Mouse (Mus musculus) embryonic facial prominence, embryonic 10.5 days (tissue): ENCODE measurements at regions not wholly inside any gene's neighbourhood (a gene's known extent, or its start where the extent isn't known, plus 50 kb on each side); places are given as distances from the start of the nearest gene placed in this dataset.

Experiments
- DNase-seq: peaks from one replicate; pipeline ENCODE4 v3.0.0-alpha.2; 2017; ENCODE audit warnings: low spot score
- H3K27ac ChIP-seq: fragments of 300-500 bp; sonication (generic); replicated peaks from 2 replicates; pipeline ENCODE4 v1.5.1; 2016; ENCODE audit warnings: mild to moderate bottlenecking
- H3K27me3 ChIP-seq: fragments of 300-500 bp; sonication (generic); replicated peaks from 2 replicates; pipeline ENCODE4 v1.6.1; 2016; ENCODE audit warnings: low read depth, mild to moderate bottlenecking; ENCODE audit not compliant: poor library complexity, severe bottlenecking
- H3K36me3 ChIP-seq: fragments of 300-500 bp; sonication (generic); replicated peaks from 2 replicates; pipeline ENCODE4 v1.6.1; 2016; ENCODE audit warnings: mild to moderate bottlenecking, moderate library complexity
- H3K4me1 ChIP-seq: fragments of 300-500 bp; sonication (generic); 2 replicates; pipeline ENCODE4 v1.6.1; 2016
- H3K4me3 ChIP-seq: fragments of 300-500 bp; sonication (generic); 2 replicates; pipeline ENCODE4 v1.5.1; 2016; ENCODE audit warnings: mild to moderate bottlenecking, moderate library complexity
- H3K9me3 ChIP-seq: fragments of 300-500 bp; sonication (generic); 2 replicates; pipeline ENCODE4 v1.6.1; 2016; ENCODE audit warnings: mild to moderate bottlenecking
- WGBS: fragments of 180-500 bp; shearing (Covaris S2); methylation state at CpG from one replicate; pipeline ENCODE4 v1.1.7; 2016; 5-methylcytosine and 5-hydroxymethylcytosine counted together

GRCm38 (mm10) chr9:27453476-27453875 is 56.9 kb downstream of the Spata19 start:
- no peak for DNase-seq
- H3K27ac ChIP-seq, result no peak overlapping the region
- no peak overlapping the region for H3K4me3 ChIP-seq
- peaks cover 10% of the 10 kb centered on the region for H3K4me1 ChIP-seq
- WGBS, result 91% methylated on average over 2 of the region's 2 CpGs
- H3K9me3 ChIP-seq, result no peaks in the 10 kb centered on the region
- H3K36me3 ChIP-seq, result no peaks in the 10 kb centered on the region
- H3K27me3 ChIP-seq, result no peaks in the 10 kb centered on the region

- H3K27ac ChIP-seq, result no peak overlapping the region
- DNase-seq, result no peak
- H3K4me3 ChIP-seq, result no peak overlapping the region
- no peaks in the 10 kb centered on the region for H3K27me3 ChIP-seq
- no peaks in the 10 kb centered on the region for H3K36me3 ChIP-seq
- peaks cover 10% of the 10 kb centered on the region for H3K4me1 ChIP-seq
- no peaks in the 10 kb centered on the region for H3K9me3 ChIP-seq
- 70% methylated on average over 10 of the region's 10 CpGs for WGBS
Observed at GRCm38 (mm10) chr9:27453924-27454652, 57.5 kb downstream of the Spata19 start.

GRCm38 (mm10) chr9:27458335-27459040 is 61.9 kb downstream of the Spata19 start:
- no peaks in the 10 kb centered on the region for H3K9me3 ChIP-seq
- H3K27me3 ChIP-seq, result no peaks in the 10 kb centered on the region
- H3K36me3 ChIP-seq, result no peaks in the 10 kb centered on the region
- WGBS, result 63% methylated on average over 3 of the region's 3 CpGs
- H3K4me1 ChIP-seq, result peaks cover 10% of the 10 kb centered on the region
- H3K27ac ChIP-seq, result no peak overlapping the region
- DNase-seq, result no peak
- no peak overlapping the region for H3K4me3 ChIP-seq

- Histone ChIP-seq H3K4me1 (peaks cover 10% of the 10 kb centered on the region), H3K9me3 (no peaks in the 10 kb centered on the region), H3K27me3 (no peaks in the 10 kb centered on the region), H3K36me3 (no peaks in the 10 kb centered on the region), H3K27ac (no peak overlapping the region), H3K4me3 (no peak overlapping the region)
- WGBS, result 33% methylated on average over 8 of the region's 8 CpGs
- DNase-seq, result peak; percentile 21
Observed at GRCm38 (mm10) chr9:27461029-27461428, 64.4 kb downstream of the Spata19 start.

GRCm38 (mm10) chr9:27464006-27464405 is 67.4 kb downstream of the Spata19 start:
- Histone ChIP-seq H3K9me3 (no peaks in the 10 kb centered on the region), H3K27me3 (no peaks in the 10 kb centered on the region)
- 91% methylated on average over 1 of the region's 1 CpGs for WGBS

GRCm38 (mm10) chr9:27475468-27475867 is 78.9 kb downstream of the Spata19 start:
- Histone ChIP-seq H3K4me3 (no peak overlapping the region), H3K27me3 (no peaks in the 10 kb centered on the region), H3K4me1 (no peaks in the 10 kb centered on the region), H3K27ac (no peak overlapping the region), H3K36me3 (no peaks in the 10 kb centered on the region), H3K9me3 (no peaks in the 10 kb centered on the region)
- 87% methylated on average over 10 of the region's 10 CpGs for WGBS
- DNase-seq, result no peak

More at GRCm38 (mm10) chr9:27464006-27464405, 67.4 kb downstream of the Spata19 start:
- no peak for DNase-seq
- Histone ChIP-seq H3K4me1 (peaks cover 10% of the 10 kb centered on the region), H3K4me3 (no peak overlapping the region), H3K36me3 (no peaks in the 10 kb centered on the region), H3K27ac (no peak overlapping the region)

- H3K4me1 ChIP-seq, result no peaks in the 10 kb centered on the region
- H3K4me3 ChIP-seq, result no peak overlapping the region
- no peak for DNase-seq
- no peaks in the 10 kb centered on the region for H3K36me3 ChIP-seq
- H3K27ac ChIP-seq, result no peak overlapping the region
- H3K27me3 ChIP-seq, result no peaks in the 10 kb centered on the region
- no peaks in the 10 kb centered on the region for H3K9me3 ChIP-seq
- WGBS, result 86% methylated on average over 5 of the region's 5 CpGs
Observed at GRCm38 (mm10) chr9:27476636-27477035, 80.0 kb downstream of the Spata19 start.

GRCm38 (mm10) chr9:27477079-27477687 is 80.6 kb downstream of the Spata19 start:
- H3K36me3 ChIP-seq, result no peaks in the 10 kb centered on the region

GRCm38 (mm10) chr9:27478346-27478745 is 81.7 kb downstream of the Spata19 start:
- WGBS, result 93% methylated on average over 3 of the region's 3 CpGs
- no peak for DNase-seq
- H3K4me1 ChIP-seq, result no peaks in the 10 kb centered on the region
- no peak overlapping the region for H3K4me3 ChIP-seq
- no peaks in the 10 kb centered on the region for H3K36me3 ChIP-seq
- no peaks in the 10 kb centered on the region for H3K9me3 ChIP-seq
- H3K27me3 ChIP-seq, result no peaks in the 10 kb centered on the region
- no peak overlapping the region for H3K27ac ChIP-seq

More at GRCm38 (mm10) chr9:27477079-27477687, 80.6 kb downstream of the Spata19 start:
- no peak overlapping the region for H3K4me3 ChIP-seq
- no peak overlapping the region for H3K27ac ChIP-seq
- no peaks in the 10 kb centered on the region for H3K9me3 ChIP-seq
- DNase-seq, result no peak
- no peaks in the 10 kb centered on the region for H3K27me3 ChIP-seq
- no peaks in the 10 kb centered on the region for H3K4me1 ChIP-seq
- WGBS, result 63% methylated on average over 4 of the region's 4 CpGs

GRCm38 (mm10) chr9:27501816-27502215 is 105.2 kb downstream of the Spata19 start:
- DNase-seq, result no peak
- WGBS, result 81% methylated on average over 6 of the region's 6 CpGs

GRCm38 (mm10) chr9:27509157-27509556 is 112.6 kb downstream of the Spata19 start:
- Histone ChIP-seq H3K27ac (no peak overlapping the region), H3K36me3 (no peaks in the 10 kb centered on the region)
- WGBS, result 82% methylated on average over 5 of the region's 5 CpGs

More at GRCm38 (mm10) chr9:27501816-27502215, 105.2 kb downstream of the Spata19 start:
- Histone ChIP-seq H3K9me3 (no peaks in the 10 kb centered on the region), H3K4me1 (no peaks in the 10 kb centered on the region), H3K4me3 (no peak overlapping the region), H3K36me3 (no peaks in the 10 kb centered on the region), H3K27ac (no peak overlapping the region), H3K27me3 (no peaks in the 10 kb centered on the region)

GRCm38 (mm10) chr9:27509711-27510110 is 113.1 kb downstream of the Spata19 start:
- H3K4me1 ChIP-seq, result no peaks in the 10 kb centered on the region
- 89% methylated on average over 9 of the region's 9 CpGs for whole genome bisulfite sequencing
- no peaks in the 10 kb centered on the region for H3K36me3 ChIP-seq
- no peaks in the 10 kb centered on the region for H3K27me3 ChIP-seq
- DNase-seq, result no peak
- no peak overlapping the region for H3K27ac ChIP-seq
- no peaks in the 10 kb centered on the region for H3K9me3 ChIP-seq
- H3K4me3 ChIP-seq, result no peak overlapping the region

More at GRCm38 (mm10) chr9:27509157-27509556, 112.6 kb downstream of the Spata19 start:
- Histone ChIP-seq H3K4me1 (no peaks in the 10 kb centered on the region), H3K4me3 (no peak overlapping the region), H3K27me3 (no peaks in the 10 kb centered on the region), H3K9me3 (no peaks in the 10 kb centered on the region)
- DNase-seq, result no peak
